Mouse (Mus musculus) midbrain, embryonic 10.5 days (tissue): ENCODE measurements at regions not wholly inside any gene's neighbourhood (a gene's known extent, or its start where the extent isn't known, plus 50 kb on each side); places are given as distances from the start of the nearest gene placed in this dataset.

Source experiments
- DNase-seq: peaks from one replicate; pipeline ENCODE4 v3.0.0-alpha.2; 2017; ENCODE audit warnings: low spot score
- H3K27ac ChIP-seq: fragments of 300-500 bp; sonication (generic); replicated peaks from 2 replicates; pipeline ENCODE4 v1.5.1; 2016; ENCODE audit warnings: mild to moderate bottlenecking
- H3K27me3 ChIP-seq: fragments of 300-500 bp; sonication (generic); 2 replicates; pipeline ENCODE4 v1.6.1; 2016; ENCODE audit warnings: low read depth, mild to moderate bottlenecking; ENCODE audit not compliant: poor library complexity, severe bottlenecking
- H3K36me3 ChIP-seq: fragments of 300-500 bp; sonication (generic); 2 replicates; pipeline ENCODE4 v1.6.1; 2016; ENCODE audit warnings: mild to moderate bottlenecking, moderate library complexity
- H3K4me1 ChIP-seq: fragments of 300-500 bp; sonication (generic); 2 replicates; pipeline ENCODE4 v1.6.1; 2016
- H3K4me3 ChIP-seq: fragments of 300-500 bp; sonication (generic); 2 replicates; pipeline ENCODE4 v1.5.1; 2016; ENCODE audit warnings: mild to moderate bottlenecking, moderate library complexity
- H3K9me3 ChIP-seq: fragments of 300-500 bp; sonication (generic); replicated peaks from 2 replicates; pipeline ENCODE4 v1.6.1; 2016; ENCODE audit warnings: mild to moderate bottlenecking
- WGBS: fragments of 180-500 bp; shearing (Covaris S2); methylation state at CpG from one replicate; pipeline ENCODE4 v1.1.7; 2016; 5-methylcytosine and 5-hydroxymethylcytosine counted together

DNA sequence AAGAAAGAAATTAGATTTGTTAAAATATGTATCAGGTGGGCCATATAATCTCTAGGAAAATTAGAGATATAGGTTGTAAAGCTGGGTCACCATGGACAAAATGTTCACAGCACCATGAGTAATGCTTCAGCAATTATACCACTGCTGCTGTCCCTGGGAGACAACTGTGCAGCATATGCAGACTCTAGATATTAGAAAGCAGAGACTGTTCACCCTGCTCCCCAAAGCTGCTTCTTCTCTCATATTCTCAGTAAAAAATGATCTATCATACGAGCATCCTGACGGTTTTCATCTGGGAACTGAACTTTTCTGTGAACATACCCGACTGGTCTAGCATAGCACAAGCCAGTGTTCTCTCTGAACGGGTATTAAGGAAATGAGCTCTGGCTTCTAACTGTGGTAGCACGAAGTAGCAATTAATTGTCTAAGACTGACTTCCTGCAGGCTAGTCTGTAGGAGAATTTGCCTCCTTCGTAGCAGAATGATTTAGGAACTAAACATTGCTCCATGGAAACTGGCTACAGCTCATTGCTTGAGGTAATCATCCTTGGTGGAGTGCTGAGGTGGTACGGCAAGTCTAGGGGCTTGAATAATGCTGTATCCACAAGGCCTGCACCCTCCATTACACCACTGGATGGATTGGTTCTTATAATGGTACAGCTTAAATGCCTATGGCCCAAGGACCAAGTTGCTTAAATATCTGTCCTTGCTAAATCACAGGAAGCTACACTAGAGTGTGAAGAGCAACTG, 305.9 kb downstream of the Otol1 start:
- no peak for DNase-seq
- 80% methylated on average over 7 of the region's 7 CpGs for WGBS

DNA sequence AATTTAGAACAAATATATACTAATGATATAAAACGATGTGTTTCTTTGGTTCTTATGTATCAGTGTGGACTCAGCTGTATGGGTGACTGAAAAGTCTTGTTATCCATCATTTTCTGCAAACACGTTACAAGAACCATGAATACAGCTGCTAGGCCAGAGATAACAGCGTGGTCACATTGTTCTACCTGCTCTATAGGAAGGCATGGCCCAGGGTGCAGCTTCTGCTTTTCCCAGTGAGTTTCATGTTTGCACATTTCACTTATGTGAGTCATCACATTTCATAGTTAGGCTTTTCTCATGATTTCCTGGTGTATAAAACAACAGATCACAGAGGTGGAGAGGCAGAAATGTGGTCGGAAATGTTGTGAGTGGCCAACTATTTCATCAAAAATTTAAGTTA, 306.8 kb downstream of the Otol1 start:
- DNase-seq = no peak
- Histone ChIP-seq H3K4me3 (no peak overlapping the region), H3K36me3 (no peaks in the 10 kb centered on the region), H3K27ac (no peak overlapping the region), H3K9me3 (no peaks in the 10 kb centered on the region), H3K4me1 (no peaks in the 10 kb centered on the region), H3K27me3 (no peaks in the 10 kb centered on the region)
- WGBS = 89% methylated on average over 4 of the region's 4 CpGs

More for the DNA sequence above, 305.9 kb downstream of the Otol1 start:
- Histone ChIP-seq H3K4me1 (no peaks in the 10 kb centered on the region), H3K36me3 (no peaks in the 10 kb centered on the region), H3K4me3 (no peak overlapping the region), H3K27ac (no peak overlapping the region), H3K27me3 (no peaks in the 10 kb centered on the region), H3K9me3 (no peaks in the 10 kb centered on the region)

DNA sequence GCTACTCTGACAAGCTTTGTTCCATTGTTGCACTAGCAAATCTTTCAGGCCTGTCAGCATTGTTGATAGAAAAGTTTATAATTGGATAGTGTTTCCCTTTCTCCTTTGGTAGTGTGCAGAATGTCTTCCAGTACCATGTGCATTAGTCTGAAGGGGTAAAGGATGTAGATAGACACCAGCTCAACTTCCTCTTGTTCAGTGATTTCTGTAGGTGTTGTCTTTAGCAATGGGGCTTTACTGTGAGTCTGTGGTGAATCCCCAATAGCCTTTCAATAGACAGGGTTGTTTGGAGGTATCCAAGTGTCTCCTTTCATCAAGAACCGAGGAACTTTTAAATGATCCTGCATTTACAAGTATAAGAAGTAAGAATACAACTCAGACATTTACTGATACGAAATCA, 311.0 kb downstream of the Otol1 start:
- H3K4me3 ChIP-seq = no peak overlapping the region
- WGBS = 82% methylated on average over 2 of the region's 2 CpGs
- DNase-seq = no peak

DNA sequence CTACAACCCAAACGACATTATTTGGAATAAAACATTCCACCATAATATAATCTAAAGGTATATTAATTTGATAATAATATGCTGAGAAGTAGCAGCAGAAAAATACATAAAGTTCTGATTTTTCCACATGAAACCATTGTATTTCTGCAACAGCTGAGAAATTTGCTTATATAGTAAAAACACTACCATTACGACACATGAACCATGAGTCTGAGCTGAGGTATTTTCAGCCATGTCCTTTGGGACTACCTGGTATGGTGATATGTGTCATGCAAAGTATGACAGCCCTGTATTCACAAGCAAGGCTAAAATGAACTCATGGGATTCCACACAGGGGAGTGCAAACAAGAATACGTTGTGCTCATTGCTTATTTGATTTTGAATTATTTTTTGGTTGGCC, 311.7 kb downstream of the Otol1 start:
- DNase-seq = no peak
- Histone ChIP-seq H3K9me3 (no peaks in the 10 kb centered on the region), H3K4me1 (no peaks in the 10 kb centered on the region), H3K4me3 (no peak overlapping the region), H3K27ac (no peak overlapping the region), H3K27me3 (no peaks in the 10 kb centered on the region), H3K36me3 (no peaks in the 10 kb centered on the region)
- 87% methylated on average over 3 of the region's 3 CpGs for WGBS

More for the DNA sequence above, 311.0 kb downstream of the Otol1 start:
- Histone ChIP-seq H3K27me3 (no peaks in the 10 kb centered on the region), H3K4me1 (no peaks in the 10 kb centered on the region), H3K27ac (no peak overlapping the region), H3K36me3 (no peaks in the 10 kb centered on the region), H3K9me3 (no peaks in the 10 kb centered on the region)

DNA sequence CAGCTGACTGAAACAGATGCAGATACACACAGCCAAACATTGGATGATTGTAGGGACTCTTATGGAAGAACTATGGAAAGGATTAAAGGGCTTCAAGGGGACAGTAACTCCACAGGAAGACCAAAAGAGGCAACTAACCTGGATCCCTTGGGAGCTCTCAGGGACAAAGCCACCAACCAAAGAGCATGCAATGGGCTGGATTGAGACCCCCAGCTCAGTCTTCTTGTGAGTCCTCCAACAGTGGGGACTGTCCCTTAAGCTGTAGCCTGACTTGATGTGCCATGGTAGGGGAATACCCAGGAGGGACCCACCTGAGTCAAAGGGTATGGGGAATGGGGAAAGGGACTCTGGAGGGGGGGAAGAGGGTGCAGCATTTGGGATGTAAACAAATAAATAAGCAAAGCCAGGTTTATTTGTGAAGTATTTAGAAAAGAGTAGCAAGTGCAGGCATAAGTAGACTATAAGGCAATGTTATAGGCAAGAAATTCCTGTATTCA, 313.8 kb downstream of the Otol1 start:
- Histone ChIP-seq H3K4me3 (no peak overlapping the region), H3K27ac (no peak overlapping the region), H3K36me3 (no peaks in the 10 kb centered on the region), H3K9me3 (no peaks in the 10 kb centered on the region), H3K4me1 (no peaks in the 10 kb centered on the region), H3K27me3 (no peaks in the 10 kb centered on the region)
- DNase-seq = no peak

- Histone ChIP-seq H3K9me3 (no peaks in the 10 kb centered on the region), H3K36me3 (no peaks in the 10 kb centered on the region), H3K4me1 (no peaks in the 10 kb centered on the region), H3K27me3 (no peaks in the 10 kb centered on the region), H3K27ac (no peak overlapping the region), H3K4me3 (no peak overlapping the region)
- DNase-seq = no peak
- 88% methylated on average over 2 of the region's 2 CpGs for WGBS
These were observed 317.3 kb downstream of the Otol1 start for GRCm38 (mm10) chr3:70324692-70325091.
